Mouse (Mus musculus) retina, adult 2 months (tissue): ENCODE data around the gene Bola1.
"Not testable (repeated sequence)": the region's sequence is repeated elsewhere in the genome, so short reads cannot be mapped to it uniquely, and the experiment has no call there.

Experiments
- DNase-seq: peaks from one replicate; pipeline ENCODE4 v3.0.0-alpha.2; 2012; ENCODE audit warnings: low read depth, low spot score

Gene Bola1

DNA sequence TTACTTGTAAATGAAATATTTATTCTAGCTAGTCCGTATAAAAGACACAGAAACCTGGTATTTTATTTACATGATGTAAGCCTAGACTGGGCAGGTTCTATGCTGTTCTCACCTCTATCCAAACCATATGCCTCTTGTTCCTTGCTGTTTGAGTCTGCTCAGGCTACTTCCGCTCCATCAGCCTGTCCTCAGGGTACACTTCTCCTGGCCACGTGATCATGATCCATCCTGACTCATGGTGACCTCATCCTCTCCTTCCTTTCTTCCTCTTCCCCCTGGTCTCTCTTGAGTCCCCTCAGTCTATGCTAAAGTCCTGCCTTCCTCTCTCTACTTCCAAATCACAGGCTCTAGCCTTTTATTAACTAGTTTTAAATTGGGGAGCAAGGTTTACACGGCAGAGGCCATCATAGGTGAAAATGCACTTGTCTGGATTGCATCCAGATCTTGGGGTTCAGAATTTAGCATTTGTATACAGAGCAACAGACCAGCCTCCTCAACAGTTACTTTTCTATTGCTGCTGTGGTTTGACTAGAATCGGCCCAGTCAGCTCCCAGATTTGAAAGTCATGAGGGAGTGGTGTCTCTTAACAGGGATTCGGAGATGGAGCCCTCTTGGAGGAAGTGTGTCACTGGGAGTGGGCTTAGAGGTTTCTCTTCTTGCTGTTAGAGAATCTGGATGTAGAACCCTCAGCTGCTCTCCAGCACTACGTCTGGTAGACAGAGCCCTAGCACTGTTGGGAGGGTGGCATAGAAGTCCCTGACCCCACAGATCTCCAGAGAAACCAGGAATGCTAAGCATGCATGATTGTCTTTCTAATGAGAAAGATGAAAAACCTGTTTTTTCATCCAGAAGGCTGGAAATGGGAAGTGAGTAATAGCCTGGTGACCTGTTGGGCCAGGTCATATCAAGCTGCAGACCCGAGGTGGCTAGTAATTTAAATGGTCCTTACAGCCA is 7.5 kb upstream of the Bola1 start:
- DNase-seq: no peak

DNA sequence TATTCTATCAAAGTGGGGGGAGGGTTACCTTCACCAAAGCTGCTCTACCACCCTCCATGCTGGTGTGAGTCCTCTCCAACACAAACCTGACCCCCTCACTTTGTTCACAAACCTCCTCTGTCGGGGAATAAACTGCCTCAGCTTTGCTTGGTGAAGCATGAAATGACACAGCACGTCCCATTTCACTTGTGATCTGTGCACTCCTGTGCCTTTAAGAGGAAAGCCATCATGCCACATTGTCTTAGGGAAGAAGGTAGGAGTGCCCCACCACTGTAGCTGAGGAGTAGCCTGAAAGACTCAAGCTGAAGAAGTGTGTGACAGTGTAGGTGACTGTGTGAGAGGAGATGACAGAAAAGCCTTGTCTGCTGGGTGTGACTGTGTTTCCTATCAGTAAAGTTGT is 5.9 kb upstream of the Bola1 start:
- DNase-seq: no peak

DNA sequence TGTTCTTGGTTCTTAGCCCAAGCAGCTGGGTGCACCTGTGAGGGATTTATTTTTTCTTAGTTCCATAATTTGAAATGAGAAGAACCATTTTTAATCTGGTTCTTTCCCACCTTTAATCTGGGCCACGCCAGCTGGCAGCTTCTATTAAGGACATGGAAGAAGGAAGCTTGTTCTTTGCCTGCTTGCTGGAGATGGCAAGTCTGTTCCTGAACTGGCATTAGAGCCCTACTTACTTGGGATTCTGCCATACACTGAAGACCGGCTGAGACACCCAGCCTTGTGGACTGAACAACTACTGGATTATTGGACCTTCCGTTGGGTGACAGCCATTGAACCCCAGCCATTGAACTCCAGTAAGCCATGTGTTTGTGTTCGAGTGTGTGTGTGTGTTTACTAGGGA is 3.3 kb upstream of the Bola1 start:
- no peak for DNase-seq

DNA sequence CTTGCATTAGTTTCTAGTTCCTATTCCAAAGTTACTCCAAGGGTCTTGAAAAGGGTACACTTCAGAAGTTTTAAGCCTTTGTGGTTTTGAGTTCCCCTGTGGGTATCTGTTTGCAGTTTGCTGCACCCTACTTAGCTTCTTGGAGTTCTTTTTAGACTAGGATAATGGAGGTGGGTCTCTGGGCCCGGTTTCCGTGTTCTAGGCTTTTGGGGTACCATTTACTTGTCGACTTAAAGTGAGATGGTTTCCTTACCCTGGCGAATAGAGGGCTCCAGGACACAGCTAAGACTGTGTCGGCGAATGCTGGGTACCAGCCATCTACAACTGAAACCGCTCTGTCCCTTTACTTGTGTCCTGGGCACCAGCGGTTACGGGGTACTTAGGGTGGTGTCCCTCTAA is 2.1 kb upstream of the Bola1 start:
- DNase-seq: no peak

DNA sequence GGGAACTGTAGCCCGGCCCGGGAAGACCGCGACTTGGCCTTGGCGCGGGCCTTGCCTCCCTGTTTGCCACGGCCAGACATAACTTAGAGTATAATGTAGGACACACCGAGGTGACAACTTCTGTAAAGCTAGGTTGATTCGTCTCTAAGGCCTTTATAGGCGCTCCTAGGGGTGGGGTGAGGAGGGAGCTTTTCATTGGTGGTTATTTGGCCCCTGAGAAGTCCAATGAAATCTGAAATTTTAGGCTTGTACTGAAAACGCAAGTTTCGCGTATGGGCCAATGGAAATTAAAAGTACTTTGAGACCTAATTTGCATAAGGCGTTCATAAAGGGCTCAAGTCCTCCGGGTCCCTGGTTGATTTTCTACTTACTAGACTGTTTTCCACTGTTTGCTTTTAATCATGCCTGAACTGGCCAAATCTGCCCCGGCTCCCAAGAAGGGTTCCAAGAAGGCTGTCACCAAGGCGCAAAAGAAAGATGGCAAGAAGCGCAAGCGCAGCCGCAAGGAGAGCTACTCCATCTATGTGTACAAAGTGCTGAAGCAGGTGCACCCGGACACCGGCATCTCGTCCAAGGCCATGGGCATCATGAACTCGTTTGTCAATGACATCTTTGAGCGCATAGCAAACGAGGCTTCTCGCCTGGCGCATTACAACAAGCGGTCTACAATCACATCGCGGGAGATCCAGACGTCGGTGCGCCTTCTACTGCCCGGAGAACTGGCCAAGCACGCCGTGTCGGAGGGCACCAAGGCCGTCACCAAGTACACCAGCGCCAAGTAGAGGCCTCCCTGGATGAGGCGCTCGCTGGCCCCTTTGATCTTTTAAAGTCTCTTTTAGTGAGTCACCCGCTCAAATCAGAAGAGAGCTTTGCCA is 1.5 kb upstream of the Bola1 start, which contains the start of the genes Hist2h2ac and Hist2h2be:
Gene Hist2h2ac, minus strand, starts transcription at position 116 of the 875 bp plus-strand sequence.
Gene Hist2h2be, plus strand, starts transcription at position 355 of the 875 bp plus-strand sequence.
- DNase-seq: no peak

DNA sequence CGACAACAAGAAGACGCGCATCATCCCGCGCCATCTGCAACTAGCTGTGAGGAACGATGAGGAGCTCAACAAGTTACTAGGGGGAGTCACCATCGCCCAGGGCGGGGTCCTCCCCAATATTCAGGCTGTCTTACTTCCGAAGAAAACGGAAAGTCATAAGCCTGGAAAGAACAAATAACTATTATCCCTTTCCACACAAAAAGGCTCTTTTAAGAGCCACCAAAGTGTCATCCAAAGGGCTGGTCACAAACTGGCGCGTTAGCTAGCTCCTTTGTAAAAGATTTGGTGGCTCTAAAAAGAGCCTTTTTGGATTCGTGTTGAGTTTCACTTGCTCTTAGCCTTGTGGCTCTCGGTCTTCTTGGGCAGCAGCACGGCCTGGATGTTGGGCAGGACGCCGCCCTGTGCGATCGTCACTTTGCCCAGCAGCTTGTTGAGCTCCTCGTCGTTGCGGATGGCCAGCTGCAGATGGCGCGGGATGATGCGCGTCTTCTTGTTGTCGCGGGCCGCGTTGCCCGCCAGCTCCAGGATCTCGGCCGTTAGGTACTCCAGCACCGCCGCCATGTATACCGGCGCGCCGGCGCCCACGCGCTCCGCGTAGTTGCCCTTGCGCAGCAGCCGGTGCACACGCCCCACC is 739 bp upstream of the Bola1 start:
- DNase-seq: not testable (repeated sequence)

DNA sequence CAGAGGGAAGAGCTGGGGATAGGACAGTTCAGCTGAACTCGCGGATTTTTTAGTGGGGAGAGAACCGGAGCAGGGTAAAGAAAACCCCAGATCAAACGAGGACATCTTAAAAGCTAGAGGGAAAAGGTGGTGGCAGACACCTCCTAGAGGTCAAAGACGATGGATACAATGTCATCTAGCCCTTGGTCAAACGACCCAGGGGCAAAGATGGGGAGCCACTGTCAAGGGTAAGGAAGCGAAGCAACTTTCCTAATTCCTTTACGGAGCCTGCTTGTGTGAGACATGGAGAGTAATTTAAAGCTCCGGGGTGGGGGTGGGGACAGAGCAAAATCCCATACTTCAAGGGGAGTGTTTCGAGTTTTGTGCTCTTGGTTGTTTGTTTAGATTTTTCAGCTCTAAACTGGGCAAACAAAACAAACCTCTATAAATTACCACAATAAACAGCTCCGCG is 293 bp downstream of the Bola1 start:
- no peak for DNase-seq

DNA sequence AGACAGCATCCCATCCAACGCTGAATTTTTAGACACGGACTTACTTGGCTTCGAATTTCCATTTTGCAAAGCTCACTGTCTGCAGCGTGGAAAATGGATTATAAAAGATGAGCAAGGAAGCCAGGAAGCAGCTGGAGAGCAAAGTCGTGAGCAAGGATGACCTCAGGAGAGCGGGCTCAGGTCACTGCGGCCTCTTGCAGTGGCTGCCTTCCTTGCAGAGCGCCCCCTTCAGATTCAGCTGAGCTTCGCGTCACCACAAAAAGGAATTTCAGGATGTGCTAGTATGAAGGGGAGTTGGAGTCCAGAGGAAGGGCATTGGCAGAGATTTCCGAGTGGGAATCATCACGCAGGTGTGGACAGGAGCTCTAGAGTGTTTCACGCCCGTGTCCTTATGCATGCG is 10.3 kb downstream of the Bola1 start:
- no peak for DNase-seq

DNA sequence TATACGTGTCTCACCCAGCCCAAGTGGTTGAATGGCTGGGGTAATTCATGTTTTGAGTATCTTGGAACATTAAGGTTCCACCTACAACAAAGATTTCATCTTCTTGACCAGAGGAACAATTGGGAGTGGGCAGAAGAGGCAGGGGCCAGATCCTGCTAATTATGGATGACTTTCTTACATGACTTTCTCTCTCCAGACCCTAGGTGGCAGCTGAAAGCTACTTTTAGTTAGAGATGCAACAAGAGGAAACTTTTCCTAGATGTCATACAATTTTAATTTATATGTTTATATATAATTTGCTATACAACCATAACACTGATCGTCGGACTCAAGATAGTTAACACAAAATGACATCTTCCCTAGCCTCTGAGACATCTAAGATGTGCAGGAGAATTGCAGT is 11.7 kb downstream of the Bola1 start:
- no peak for DNase-seq

DNA sequence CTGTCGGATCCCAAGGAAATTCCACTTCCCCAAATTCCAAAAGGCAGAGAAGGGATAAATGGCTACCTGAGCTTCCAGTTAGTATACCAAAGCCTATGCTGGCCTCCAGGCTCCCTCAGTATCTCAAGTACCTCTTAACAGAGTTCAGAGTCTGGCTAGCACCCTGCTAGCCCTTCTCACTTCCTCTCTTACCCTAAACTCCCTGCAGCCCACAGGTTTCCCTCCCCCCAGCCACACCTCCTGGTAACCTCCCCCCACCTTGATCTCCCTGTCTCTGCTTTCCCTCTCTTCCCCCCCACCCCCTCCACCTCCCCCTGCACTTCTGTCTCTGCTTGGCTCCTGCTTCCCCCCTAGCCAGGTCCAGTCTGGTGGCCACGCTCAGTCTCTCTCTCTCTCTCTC is 19.8 kb downstream of the Bola1 start:
- DNase-seq: no peak

DNA sequence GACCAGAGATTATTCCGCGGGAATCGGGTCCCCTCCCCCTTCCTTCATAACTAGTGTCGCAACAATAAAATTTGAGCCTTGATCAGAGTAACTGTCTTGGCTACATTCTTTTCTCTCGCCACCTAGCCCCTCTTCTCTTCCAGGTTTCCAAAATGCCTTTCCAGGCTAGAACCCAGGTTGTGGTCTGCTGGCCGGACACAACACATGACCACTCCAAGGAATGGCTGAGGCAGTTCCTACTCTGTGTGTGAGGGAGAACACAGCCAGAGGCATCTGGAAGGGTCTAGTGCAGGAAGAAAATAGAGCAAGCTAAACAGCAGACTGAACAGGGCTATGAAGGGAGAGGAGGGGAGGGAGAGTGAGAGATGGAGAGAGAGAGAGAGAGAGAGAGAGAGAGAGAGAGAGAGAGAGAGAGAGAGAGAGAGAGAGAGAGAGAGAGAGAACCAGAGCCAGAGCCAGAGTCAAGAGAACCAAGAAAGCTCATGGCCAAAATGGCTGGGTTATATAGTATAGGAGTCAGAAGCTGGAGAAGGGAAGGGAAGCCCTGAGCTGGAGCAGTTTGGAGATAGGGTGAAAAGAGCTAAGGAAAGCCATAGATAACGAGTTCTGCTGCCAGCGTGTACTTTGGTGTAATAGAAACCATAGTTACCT is 20.8 kb downstream of the Bola1 start:
- DNase-seq: not testable (repeated sequence)

DNA sequence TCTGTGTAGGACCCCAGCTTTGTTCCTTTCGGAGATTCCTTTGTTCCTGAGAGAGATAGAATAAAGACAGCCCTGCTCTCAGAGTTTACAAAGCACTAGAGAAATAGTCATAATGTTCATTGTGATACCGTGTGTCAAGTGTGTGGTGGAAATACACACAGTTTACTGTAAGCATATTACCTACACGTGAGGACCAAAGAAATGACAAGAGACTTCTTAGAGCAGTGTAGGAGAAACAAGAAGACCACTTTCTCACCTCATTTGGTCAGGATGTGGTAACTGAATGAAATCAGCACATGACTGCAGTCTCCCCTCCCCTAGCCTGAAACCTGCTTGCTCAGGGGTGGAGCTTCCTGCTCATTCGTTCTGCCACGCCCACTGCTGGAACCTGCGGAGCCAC is 21.3 kb downstream of the Bola1 start:
- DNase-seq: no peak

DNA sequence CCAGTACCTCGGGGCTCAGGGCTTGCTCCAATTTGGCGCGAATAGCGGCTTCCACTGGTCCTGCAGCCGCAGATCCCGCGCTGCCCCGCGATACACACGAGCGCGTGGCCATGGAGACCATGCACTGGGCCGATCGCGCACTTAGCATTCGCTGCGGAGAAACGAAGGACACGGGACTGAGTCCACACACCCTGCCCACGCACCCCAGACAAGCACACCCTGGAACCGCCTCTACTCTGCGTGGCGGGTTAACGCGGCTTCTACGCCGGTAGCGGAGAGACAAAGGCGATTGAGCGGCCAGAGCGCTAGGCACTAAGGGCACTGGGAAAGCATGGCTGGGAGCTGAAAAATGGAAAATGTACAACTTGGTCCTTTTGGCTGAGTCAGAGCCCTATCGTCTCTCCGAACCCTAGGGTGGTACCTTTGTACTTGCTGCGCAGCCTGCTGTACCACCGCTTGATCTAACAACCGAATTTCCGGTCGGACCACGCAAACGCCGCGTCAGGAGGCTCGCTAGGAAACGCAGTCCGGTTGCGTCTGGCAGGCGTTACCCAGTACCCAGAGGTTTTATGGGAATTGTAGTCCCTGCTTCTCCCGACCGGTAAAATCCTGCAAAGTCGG is 22.3 kb downstream of the Bola1 start:
- no peak for DNase-seq

DNA sequence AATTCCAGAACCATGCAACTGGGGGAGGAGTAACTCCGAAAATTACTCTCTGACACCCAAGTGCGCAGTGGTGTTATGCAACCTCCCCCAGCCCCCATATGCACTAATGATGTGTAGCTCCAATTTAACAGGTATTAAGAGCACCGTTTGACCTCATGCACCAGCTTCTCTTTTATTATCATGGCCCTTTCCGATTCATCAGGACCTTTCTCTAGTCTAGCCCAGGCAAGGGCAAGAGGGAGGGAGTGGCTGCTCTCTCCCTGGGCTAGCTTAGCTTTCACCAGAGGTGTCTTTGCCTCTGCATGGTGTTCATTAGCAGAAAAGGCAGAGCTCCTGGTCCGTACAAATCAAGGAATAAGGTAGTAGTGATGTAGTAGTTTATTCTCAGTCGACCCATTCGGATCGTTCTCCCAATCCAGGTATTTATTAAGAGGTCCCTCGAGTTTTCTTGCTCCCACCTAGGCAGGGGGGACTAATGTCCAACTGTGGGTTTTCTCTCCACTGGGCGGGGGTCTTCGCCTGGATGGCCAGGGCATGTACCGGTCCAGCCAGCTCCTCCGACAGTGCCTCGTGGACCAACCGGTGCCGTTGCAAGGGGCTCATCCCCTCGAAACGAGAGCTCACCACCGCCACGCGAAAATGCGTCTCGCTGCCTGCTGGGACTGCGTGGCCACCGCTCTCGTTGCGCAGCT is 22.9 kb downstream of the Bola1 start:
- DNase-seq: no peak

DNA sequence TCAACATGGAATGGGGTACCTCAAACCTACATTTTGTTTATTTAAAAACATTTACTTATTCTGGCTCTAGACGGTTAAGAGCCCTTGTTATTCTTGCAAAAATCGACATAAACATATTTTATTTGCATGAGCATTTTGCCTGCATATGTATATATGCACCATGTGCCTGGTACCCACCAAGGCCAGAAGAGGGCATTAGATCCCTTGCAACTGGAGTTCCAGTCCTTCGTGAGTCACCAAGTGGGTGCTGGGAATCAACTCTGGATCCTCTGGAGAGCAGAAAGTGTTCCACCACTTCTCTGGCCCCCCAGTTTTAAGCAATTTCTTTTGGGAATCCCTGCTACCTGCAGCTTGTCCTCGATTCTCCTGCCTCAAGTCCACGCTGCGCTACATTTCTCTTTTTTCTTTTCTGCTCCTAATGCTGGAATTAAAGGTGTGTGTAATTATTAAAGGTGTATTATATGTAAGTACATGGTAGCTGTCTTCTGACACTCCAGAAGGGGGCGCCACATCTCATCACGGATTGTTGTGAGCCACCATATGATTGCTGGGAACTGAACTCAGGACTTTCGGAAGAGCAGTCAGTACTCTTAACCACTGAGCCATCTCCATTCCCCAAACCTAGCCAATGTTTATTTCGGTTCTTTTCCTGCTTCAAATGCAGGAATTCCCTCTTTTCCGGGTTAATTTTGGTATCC is 23.7 kb downstream of the Bola1 start:
- DNase-seq: no peak

DNA sequence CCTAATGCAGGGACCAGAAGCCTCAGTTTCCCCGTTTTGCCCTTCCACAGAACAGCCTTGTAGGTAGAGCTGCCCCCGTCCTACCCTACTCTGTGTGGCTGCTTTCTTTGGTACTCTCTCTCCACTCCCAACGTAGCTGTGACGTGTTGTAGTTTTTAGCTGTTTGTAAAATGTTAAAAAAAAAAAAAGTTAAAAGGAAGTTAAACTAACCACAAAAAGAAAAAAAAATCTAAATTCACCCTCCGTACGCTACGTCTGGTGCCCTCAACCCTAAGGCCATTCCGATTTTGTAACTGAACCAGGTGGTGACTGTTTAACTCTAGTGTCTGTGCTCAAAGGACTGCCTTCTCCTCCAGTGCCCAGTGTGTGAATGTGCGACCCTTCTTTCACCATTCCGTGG is 24.5 kb downstream of the Bola1 start:
- no peak for DNase-seq

DNA sequence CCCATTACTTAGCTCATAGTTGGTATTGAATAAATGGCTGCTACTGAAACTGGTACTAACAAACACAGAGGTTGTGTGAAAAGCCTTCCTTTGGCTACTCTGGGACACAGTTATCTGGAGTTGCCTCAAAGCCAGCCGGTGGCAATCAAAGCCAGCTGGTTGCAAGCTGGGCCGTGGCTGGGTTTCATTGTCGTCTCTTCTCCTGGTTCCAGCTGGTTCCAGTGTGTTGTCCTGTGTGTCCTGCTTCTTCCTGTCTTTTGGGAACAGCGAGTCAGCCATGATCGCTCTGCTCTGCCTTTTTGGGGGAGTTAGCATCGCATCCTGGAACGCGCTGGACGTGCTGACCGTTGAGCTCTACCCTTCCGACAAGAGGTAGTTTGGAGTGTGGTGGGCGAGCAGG is 26.5 kb downstream of the Bola1 start:
- no peak for DNase-seq

DNA sequence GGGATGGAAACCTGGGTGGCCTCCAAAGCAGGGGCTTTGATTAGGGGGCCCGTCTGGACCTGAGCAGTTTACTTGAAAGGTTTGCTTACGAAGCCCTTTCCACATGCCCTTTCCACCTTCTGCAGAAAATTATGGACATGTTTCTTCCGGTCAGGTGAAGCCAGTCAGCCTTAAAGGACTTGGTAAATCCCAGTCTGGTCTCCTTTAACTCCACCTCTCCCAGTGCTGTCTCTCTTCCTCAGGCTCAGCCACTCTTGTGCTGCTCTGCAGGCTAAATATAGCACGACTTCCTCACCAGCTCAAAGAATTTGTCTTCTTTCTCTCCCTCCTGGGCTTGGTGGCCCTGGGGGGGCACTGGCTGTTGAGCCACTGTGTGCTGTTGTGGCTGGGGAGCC is 37.1 kb downstream of the Bola1 start:
- no peak for DNase-seq

DNA sequence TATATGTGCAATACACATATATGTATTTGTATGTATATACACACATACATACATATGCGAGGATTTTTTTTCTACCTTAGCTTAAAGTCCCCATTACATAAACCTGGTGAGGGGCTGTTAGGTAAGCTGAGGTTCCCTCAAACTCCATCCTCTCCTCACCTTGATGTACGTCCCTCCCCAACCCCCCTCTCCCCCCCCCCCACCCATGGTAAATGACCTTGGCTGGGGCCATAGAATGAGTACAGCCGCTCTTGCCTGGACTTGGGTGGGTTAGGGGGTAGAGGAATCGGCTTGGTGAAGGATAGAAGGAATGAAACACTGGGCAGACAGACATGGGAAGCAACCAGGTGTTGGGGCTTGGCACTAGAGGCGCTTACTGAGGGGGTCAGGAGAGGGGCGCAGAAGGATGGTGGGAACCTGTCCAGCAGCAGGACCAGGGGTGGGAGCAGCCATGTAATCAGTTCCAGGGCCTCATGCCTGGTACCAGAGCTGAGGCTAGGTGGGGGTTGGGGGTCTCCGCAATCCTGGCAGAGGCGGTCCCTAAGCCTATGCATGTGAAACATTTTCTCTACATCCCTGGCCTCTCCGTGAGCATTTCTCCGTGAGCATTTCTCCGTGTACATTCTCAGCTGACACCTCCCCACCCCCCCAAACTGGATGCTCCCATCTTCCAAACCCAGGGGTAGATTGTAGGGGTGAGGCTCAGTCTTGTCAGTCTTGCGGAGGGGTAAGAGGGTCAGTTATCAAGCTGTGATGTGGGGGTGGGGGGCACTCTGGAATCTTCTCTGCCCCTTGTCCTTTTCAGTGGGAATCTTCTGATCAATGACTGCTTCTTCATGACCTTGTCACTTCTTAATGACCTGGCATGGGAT is 37.8 kb downstream of the Bola1 start:
- DNase-seq: no peak
